Mouse (Mus musculus) gastrocnemius, postnatal 4 days (tissue): ENCODE data around the gene B3gnt4. TPM values are rescaled to one million over a fixed set of nuclear protein-coding genes. Genes with fewer than 3 reads are reported as not detected.

Experiments
- DNase-seq, 2 experiments: peaks; one replicate each; pipeline ENCODE4 v3.0.0; 2021 to 2022; ENCODE audit warnings: low spot score in 2 of 2, mixed read lengths in 2 of 2
- microRNA-seq: library from miRNA; unstranded; fragments of <30 nt; microRNA quantifications from one replicate; pipeline ENCODE4 v1.2.0, GENCODE M21; 2021
- total RNA-seq, 2 experiments: library from RNA; stranded (reverse); gene quantifications; 2 replicates each; pipeline ENCODE4 v1.2.3; 2021

The B3gnt4 gene
- total RNA-seq, 2 experiments from 2014 or later = not detected

- DNase-seq = peak in 1 of 2 experiments; percentile 4
These were observed 15.0 kb downstream of the B3gnt4 start, which contains the start of gene Gm49027 for GRCm38 (mm10) chr5:123525281-123525680. Gene Gm49027 (minus strand): TSS chr5:123525488.

GRCm38 (mm10) chr5:123525916-123526495 lies 15.7 kb downstream of the B3gnt4 start:
- DNase-seq = peak in 1 of 2 experiments; percentile 4

GRCm38 (mm10) chr5:123528641-123529040 lies 18.4 kb downstream of the B3gnt4 start:
- DNase-seq = peak in 1 of 2 experiments; percentile 1

GRCm38 (mm10) chr5:123530056-123530455 lies 19.8 kb downstream of the B3gnt4 start:
- DNase-seq = peak in 1 of 2 experiments; percentile 5

- DNase-seq = peak in 1 of 2 experiments; percentile 4
These were observed 23.5 kb downstream of the B3gnt4 start for GRCm38 (mm10) chr5:123533801-123534200.

- peak in 1 of 2 experiments; percentile 4 for DNase-seq
These were observed 45.4 kb downstream of the B3gnt4 start for GRCm38 (mm10) chr5:123555693-123556092.

GRCm38 (mm10) chr5:123556451-123556850 lies 46.2 kb downstream of the B3gnt4 start:
- peak in 1 of 2 experiments; percentile 49 for DNase-seq

GRCm38 (mm10) chr5:123559588-123559987 lies 49.3 kb downstream of the B3gnt4 start:
- DNase-seq = peak in 1 of 2 experiments; percentile 4

GRCm38 (mm10) chr5:123561128-123561527 lies 50.9 kb downstream of the B3gnt4 start:
- DNase-seq = peak in 1 of 2 experiments; percentile 1

Small RNAs within 50 kb of the gene (microRNA-seq; reads per million reads assigned to microRNA genes)
- not detected for gene Mir7647

Other genes with a start within 250 kb of the B3gnt4 start
- gene Bcl7a, start 166.6 kb upstream of the B3gnt4 start, total RNA-seq = 10 to 100 TPM; 33.6 to 37.5 TPM
- gene Mlxip, start 115.7 kb upstream of the B3gnt4 start, total RNA-seq = 10 to 100 TPM; 48.4 to 49.8 TPM
- gene Lrrc43, start 21.2 kb upstream of the B3gnt4 start, total RNA-seq = not detected
- gene Il31, start 21.0 kb upstream of the B3gnt4 start, total RNA-seq = not detected
- gene Diablo, start 13.7 kb downstream of the B3gnt4 start, total RNA-seq = 10 to 100 TPM; 38.9 to 47.4 TPM
- gene Gm49027, start 15.0 kb downstream of the B3gnt4 start, total RNA-seq = under 1 TPM; 0.74 to 0.93 TPM
- 10 to 100 TPM; 31.5 to 31.9 TPM for gene Vps33a, start 62.6 kb downstream of the B3gnt4 start, total RNA-seq
- gene Clip1, start 174.2 kb downstream of the B3gnt4 start, total RNA-seq = 10 to 100 TPM; 79.5 to 94.5 TPM
- 10 to 100 TPM; 42.8 to 50.7 TPM for gene Zcchc8, start 210.6 kb downstream of the B3gnt4 start, total RNA-seq
- 10 to 100 TPM; 64.5 to 87.8 TPM for gene Rsrc2, start 239.0 kb downstream of the B3gnt4 start, total RNA-seq
- gene Kntc1, start 239.3 kb downstream of the B3gnt4 start, total RNA-seq = 10 to 100 TPM; 14.3 to 15.1 TPM